Mouse (Mus musculus) lung, embryonic 14.5 days (tissue): ENCODE measurements around the gene Arhgap29. TPM values are rescaled to one million over a fixed set of nuclear protein-coding genes. Genes with fewer than 3 reads are reported as not detected.

Source experiments
- ATAC-seq: fragments of 200-750 bp; cut with Nextera tagmentation; 2 replicates; pipeline ENCODE4 v1.8.0; 2017; ENCODE audit warnings: mild to moderate bottlenecking, moderate TSS enrichment, moderate library complexity; ENCODE audit not compliant: insufficient read depth
- DNase-seq: peaks from one replicate; pipeline ENCODE4 v3.0.0-alpha.2; 2015
- H3K27ac ChIP-seq: fragments of 300-500 bp; sonication (generic); 2 replicates; pipeline ENCODE4 v1.5.1; 2014; ENCODE audit warnings: low read depth, mild to moderate bottlenecking, moderate library complexity
- H3K27me3 ChIP-seq: fragments of 300-500 bp; sonication (generic); 2 replicates; pipeline ENCODE4 v1.6.1; 2014; ENCODE audit warnings: low read length, control low read depth; ENCODE audit not compliant: insufficient read depth
- H3K36me3 ChIP-seq: fragments of 300-500 bp; sonication (generic); 2 replicates; pipeline ENCODE4 v1.6.1; 2014; ENCODE audit warnings: control low read depth; ENCODE audit not compliant: insufficient read depth
- H3K4me1 ChIP-seq: fragments of 300-500 bp; sonication (generic); 2 replicates; pipeline ENCODE4 v1.6.1; 2014; ENCODE audit warnings: antibody characterized with exemption, control low read depth; ENCODE audit not compliant: insufficient read depth
- H3K4me2 ChIP-seq: fragments of 300-500 bp; sonication (generic); 2 replicates; pipeline ENCODE4 v1.6.1; 2014; ENCODE audit warnings: mild to moderate bottlenecking
- H3K4me3 ChIP-seq: fragments of 300-500 bp; sonication (generic); 2 replicates; pipeline ENCODE4 v1.5.1; 2014; ENCODE audit warnings: low read depth, low read length
- H3K9ac ChIP-seq: fragments of 300-500 bp; sonication (generic); 2 replicates; pipeline ENCODE4 v1.6.1; 2014
- H3K9me3 ChIP-seq: fragments of 300-500 bp; sonication (generic); 2 replicates; pipeline ENCODE4 v1.6.1; 2016; ENCODE audit warnings: low read depth, low read length, control low read depth
- CTCF ChIP-seq: IDR thresholded peaks from 2 replicates; pipeline ENCODE4 v1.5.1; 2016; ENCODE audit warnings: antibody characterized with exemption, low read depth
- WGBS: fragments of 180-500 bp; shearing (Covaris S2); extraction: QIAGEN DNeasy Blood & Tissue Kit; methylation state at CpG from one replicate; pipeline ENCODE4 v1.1.7; 2014; 5-methylcytosine and 5-hydroxymethylcytosine counted together
- polyA plus RNA-seq: library from polyadenylated mRNA; unstranded; fragments of >200 nt; fragmentation: Nextera tagmentation; extraction: Ambion mirVana; gene quantifications from 2 replicates; pipeline ENCODE4 v1.2.1, GENCODE M21; 2014

Arhgap29 gene
- polyA plus RNA-seq, 1 experiment from 2014 or later = 66.2 TPM

DNA sequence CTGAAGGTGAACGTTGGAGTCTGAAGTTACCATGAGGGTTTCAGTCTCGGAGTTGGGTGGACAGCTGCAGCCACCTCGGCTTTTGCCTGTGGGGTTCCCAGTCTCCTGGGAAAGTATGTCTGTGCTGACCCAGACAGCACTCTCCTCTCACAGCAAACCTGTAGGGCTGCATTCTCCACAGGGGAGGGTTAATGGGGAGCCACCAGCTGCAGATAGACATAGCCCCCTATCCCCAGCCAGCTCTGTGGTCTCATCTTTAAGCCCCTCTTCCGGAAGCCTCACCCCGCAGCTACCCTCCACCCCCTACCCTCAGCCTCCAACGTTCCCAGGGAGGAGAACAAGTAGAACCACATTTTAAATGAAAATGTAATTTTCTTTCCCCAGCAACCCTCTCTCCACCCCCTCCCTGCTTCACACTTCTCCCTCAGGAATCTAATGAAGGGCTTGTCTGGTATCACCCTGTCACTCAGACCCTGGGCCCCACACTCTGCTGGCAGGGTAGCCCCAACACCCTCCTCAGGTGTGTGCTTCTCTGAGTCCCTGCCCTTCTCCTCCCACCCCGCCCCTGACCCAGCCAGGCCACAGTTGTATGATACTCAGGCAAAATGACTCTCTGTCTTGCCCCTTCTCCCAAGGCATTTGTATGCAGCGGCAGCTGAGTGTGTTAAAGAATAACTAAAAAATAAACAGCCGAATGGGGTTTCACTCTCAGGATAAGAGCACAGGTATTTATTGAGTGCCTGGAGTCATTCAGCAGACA lies 106.3 kb downstream of the Arhgap29 start:
- Histone ChIP-seq H3K9ac (no peak overlapping the region), H3K4me3 (no peak overlapping the region), H3K4me2 (peak overlapping the region; percentile 18; the same call in 1 of the 2 replicates), H3K36me3 (no peaks in the 10 kb centered on the region), H3K9me3 (no peaks in the 10 kb centered on the region), H3K27me3 (no peaks in the 10 kb centered on the region), H3K27ac (peak overlapping the region; percentile 91), H3K4me1 (0 out of 2 replicates have a peak, but pooled peaks cover 7% of the 10 kb centered on the region)
- peak; percentile 54 for DNase-seq
- 34% methylated on average over 9 of the region's 9 CpGs for WGBS
- no peak for TF ChIP-seq CTCF
- ATAC-seq = peak; percentile 93

DNA sequence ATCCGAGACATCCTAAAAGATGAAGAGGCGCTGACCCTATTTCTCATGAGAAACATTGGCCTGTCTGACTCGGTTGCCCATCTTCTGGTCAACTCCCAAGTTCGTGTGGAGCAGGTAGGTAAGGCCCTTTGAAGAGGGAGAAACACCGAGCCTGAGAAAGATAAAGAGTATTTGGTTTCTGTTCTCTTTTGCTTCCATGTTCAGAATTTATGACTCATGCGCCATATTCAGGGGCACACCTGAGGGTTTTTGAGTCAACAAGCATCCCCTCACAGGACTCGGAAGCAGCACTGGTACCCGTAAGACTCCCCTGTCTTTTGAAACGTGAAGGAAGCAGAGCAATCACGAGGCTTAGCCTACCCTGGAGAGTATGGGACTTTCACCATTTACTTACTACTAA lies 110.2 kb downstream of the Arhgap29 start:
- H3K36me3 ChIP-seq = no peaks in the 10 kb centered on the region
- H3K4me3 ChIP-seq = no peak overlapping the region
- DNase-seq (no peak), ATAC-seq (no peak)
- no peaks in the 10 kb centered on the region for H3K9me3 ChIP-seq
- no peak for TF ChIP-seq CTCF
- no peak overlapping the region for H3K9ac ChIP-seq
- no peaks in the 10 kb centered on the region for H3K27me3 ChIP-seq
- peaks cover 8% of the 10 kb centered on the region; the same call in 1 of the 2 replicates for H3K4me1 ChIP-seq
- WGBS = 84% methylated on average over 10 of the region's 10 CpGs
- H3K4me2 ChIP-seq = no peak overlapping the region
- no peak overlapping the region for H3K27ac ChIP-seq

DNA sequence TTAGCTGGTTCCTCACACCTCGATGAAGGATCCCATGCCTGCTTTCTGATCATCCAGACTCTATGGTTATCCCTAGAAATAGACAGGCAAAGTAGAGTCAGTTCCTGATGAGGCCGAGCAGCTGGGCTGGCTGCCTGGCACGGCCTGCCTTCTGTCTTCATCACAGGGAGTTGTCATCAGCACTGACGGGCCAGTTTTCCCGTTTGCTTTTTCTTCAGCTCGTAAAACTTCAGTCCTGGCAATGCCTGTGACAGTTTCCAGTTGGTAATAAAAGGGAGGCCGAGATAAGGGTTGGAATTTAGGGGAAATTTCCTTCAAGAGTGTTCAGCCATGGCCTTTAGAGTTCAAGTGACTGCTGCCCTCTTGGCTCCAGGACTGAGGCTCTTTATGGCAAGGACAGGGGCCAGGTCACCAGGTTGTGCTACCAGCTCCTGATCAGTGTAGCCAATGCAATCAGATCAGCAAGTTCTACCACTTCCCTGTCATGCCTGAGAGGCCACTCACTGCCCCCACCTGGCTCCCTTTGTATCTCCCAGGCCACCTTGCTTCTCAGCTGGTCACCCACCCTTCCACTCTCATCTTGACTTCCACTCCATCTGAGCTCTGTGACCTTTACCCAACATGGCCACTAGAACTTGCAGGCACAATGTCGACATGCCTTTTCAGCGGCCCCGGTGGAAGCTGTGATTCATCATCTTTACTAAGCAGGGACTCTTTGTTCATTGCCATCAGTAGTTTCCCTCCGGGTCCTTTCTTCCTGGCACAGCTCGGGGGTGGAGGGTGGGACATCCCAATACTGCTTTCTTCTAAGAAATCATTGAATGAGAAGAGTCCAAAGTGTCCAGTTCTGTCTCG lies 112.4 kb downstream of the Arhgap29 start:
- H3K27me3 ChIP-seq = no peaks in the 10 kb centered on the region
- WGBS = 50% methylated on average over 13 of the region's 13 CpGs

More for the DNA sequence above, 112.4 kb downstream of the Arhgap29 start:
- no peaks in the 10 kb centered on the region for H3K36me3 ChIP-seq
- DNase-seq (peak; percentile 82), ATAC-seq (peak; percentile 82)
- no peak overlapping the region for H3K4me3 ChIP-seq
- no peak for TF ChIP-seq CTCF
- H3K9ac ChIP-seq = no peak overlapping the region
- H3K27ac ChIP-seq = peak overlapping the region; percentile 43; the same call in 1 of the 2 replicates
- H3K4me2 ChIP-seq = no peak overlapping the region
- peaks cover 5% of the 10 kb centered on the region; the same call in 1 of the 2 replicates for H3K4me1 ChIP-seq
- H3K9me3 ChIP-seq = no peaks in the 10 kb centered on the region

Other genes starting within 250 kb of the Arhgap29 start
- 16.1 and 19.1 TPM in 2 replicates for gene F3, start 229.0 kb upstream of the Arhgap29 start, polyA plus RNA-seq
- gene Abcd3, start 137.2 kb upstream of the Arhgap29 start, polyA plus RNA-seq = 78.0 and 78.7 TPM in 2 replicates
- gene Abca4, start 91.9 kb downstream of the Arhgap29 start, polyA plus RNA-seq = 0.78 and 1.7 TPM in 2 replicates